Comparison of ENCODE assay signal across 10 mouse cellular contexts in the genomic region with DNA sequence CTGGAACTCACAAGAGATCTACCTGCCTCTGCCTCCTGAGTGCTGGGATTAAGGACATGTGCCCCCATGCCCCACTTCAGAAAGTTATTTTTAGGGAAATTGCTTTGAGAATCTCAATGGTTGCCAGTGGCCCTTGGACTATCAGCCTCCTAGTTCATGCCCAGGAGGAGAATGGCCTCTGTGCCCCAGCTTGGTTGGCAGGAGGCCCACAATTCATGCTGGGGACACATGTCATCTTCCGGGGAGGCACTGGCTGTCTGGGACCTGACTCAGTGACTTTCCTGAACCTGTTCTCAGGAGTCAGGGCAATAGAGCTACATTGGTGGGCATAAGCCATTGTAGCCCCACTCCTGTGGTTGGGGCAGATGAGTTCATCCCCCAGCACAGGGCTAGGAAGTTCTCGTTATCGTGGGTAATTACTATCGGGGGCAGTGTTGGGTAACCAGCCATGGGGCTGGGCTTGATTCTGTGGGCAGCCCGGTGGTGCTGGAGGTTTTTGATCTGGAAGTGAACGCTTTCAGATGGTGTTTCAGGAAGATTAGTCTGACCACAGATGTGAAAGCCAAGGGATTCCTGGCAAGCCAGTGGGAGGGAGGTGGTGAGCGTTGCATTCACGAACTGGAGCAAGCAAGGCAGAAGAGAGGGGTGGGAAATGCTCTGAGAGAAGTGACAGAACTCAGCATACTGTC. TPM values are rescaled to one million over a fixed set of nuclear protein-coding genes. Genes with fewer than 3 reads are reported as not detected.
DNase-seq lines count a peak whose midpoint lies in the region; ATAC-seq and TF ChIP-seq lines count a peak whose summit lies in the region.
"Had no signal": no experiment of that assay in that cellular context is flagged by ENCODE, and none has a peak within 500 bp of the region (broad histone marks: within the 10 kb centered on the region; RNA-seq: fewer than 3 reads in every experiment).

No protein-coding gene starts in this region.

- H3K36me3 ChIP-seq in liver, embryonic 14.5 days (replicated peaks; ENCODE audit: control insufficient read depth, insufficient read depth, low read depth), result no peaks in the 10 kb centered on the region
- H3K36me3 ChIP-seq: embryonic facial prominence, embryonic 13.5 days had no signal

- peak overlapping the region; percentile 58 for H3K4me2 ChIP-seq in liver, embryonic 14.5 days (ENCODE audit: low read depth)
- H3K4me2 ChIP-seq: embryonic facial prominence, embryonic 13.5 days had no signal

- no peaks in the 10 kb centered on the region for H3K9me3 ChIP-seq in liver, embryonic 14.5 days (ENCODE audit: control insufficient read depth, low read length)
- H3K9me3 ChIP-seq: embryonic facial prominence, embryonic 13.5 days had no signal

- peaks cover 50 to 60% of the 10 kb centered on the region in 2 experiments for H3K4me1 ChIP-seq in liver, embryonic 14.5 days (replicated peaks; ENCODE audit: control insufficient read depth in 2 of 2, insufficient read depth in 2 of 2, low read length in 1 of 2)

- H3K4me3 ChIP-seq in liver, embryonic 14.5 days (ENCODE audit: insufficient read depth in 1 of 2, low read depth in 2 of 2, low read length in 2 of 2), result no peak overlapping the region; a peak in 1 of 4 replicates
- H3K4me3 ChIP-seq: embryonic facial prominence, embryonic 13.5 days had no signal

- no peak for TF ChIP-seq CTCF in liver, embryonic 14.5 days (IDR thresholded peaks at IDR 0.05; ENCODE audit: low read depth)

- H3K27me3 ChIP-seq in liver, embryonic 14.5 days (ENCODE audit: control insufficient read depth, insufficient read depth, low read length), result no peaks in the 10 kb centered on the region; the same call in 1 of the 2 replicates
- H3K27me3 ChIP-seq: embryonic facial prominence, embryonic 13.5 days had no signal

- peak overlapping the region; percentile 49 for H3K9ac ChIP-seq in liver, embryonic 14.5 days (replicated peaks)
- H3K9ac ChIP-seq: embryonic facial prominence, embryonic 13.5 days had no signal

- peak; percentile 7; the same call in 1 of the 2 replicates for ATAC-seq in liver, embryonic 14.5 days (ENCODE audit: insufficient read depth)

- TF ChIP-seq EP300 in liver, embryonic 14.5 days (IDR thresholded peaks at IDR 0.05; ENCODE audit: low read depth), result no peak

- H3K27ac ChIP-seq in liver, embryonic 14.5 days, result peak overlapping the region; percentile 73
- H3K27ac ChIP-seq: embryonic facial prominence, embryonic 13.5 days had no signal

- WGBS in liver, embryonic 14.5 days (ENCODE audit: insufficient replicate concordance), result 13% methylated on average over 8 of the region's 8 CpGs

- DNase-seq in heart, adult 11 months, result peak; percentile 88
- DNase-seq in heart, adult 8-10 months (ENCODE audit: low spot score), result no peak
- peak; percentile 48 for DNase-seq in 3T3-L1 (ENCODE audit: low read depth, low spot score)
- peak; percentile 14 for DNase-seq in brain, adult 2 months (ENCODE audit: low read depth, low spot score)
- no peak for DNase-seq in liver, embryonic 14.5 days (ENCODE audit: low read depth in 3 of 3, low spot score in 3 of 3)
- DNase-seq in right cerebral cortex, postnatal 25 days, result no peak
- no peak for DNase-seq in lung, adult 18-20 months
- DNase-seq in gastrocnemius, postnatal 14 days, result no peak
- DNase-seq: cerebellum, adult 11-12 months had no signal

- intact Hi-C loops in gastrocnemius, postnatal 14 days (cut with DNase I; ENCODE audit: low total_unique reads), result no loop called here

RNA-seq across cellular contexts. Expression of gene Slc30a1, which starts 25.5 kb away (rescaled TPM):
- 10 to 100 TPM; 16.2 to 19.5 (median 16.6) TPM for total RNA-seq in heart, adult 8-10 months (2022)
- polyA plus RNA-seq in liver, embryonic 14.5 days (2012; rRNA removed), result 3.8 and 5.9 TPM in 2 replicates
- polyA plus RNA-seq in liver, embryonic 14.5 days (2014; fragmentation: Nextera tagmentation; extraction: Ambion mirVana), result 2.1 and 3.2 TPM in 2 replicates
- 1 to 10 TPM; 8.0 to 8.1 TPM for total RNA-seq in gastrocnemius, postnatal 14 days (2021)

RNA-seq across cellular contexts. Expression of gene Nek2, which starts 59.8 kb away (rescaled TPM):
- total RNA-seq in heart, adult 8-10 months (2022), result under 1 TPM in 3 of 4 experiments, not detected in 1; 0.11 to 0.52 (median 0.31) TPM
- 11.2 and 14.4 TPM in 2 replicates for polyA plus RNA-seq in liver, embryonic 14.5 days (2012; rRNA removed)
- polyA plus RNA-seq in liver, embryonic 14.5 days (2014; fragmentation: Nextera tagmentation; extraction: Ambion mirVana), result 28.8 and 33.0 TPM in 2 replicates
- 1 to 10 TPM; 1.6 TPM for total RNA-seq in gastrocnemius, postnatal 14 days (2021)

Comparison
In these comparisons a context has a peak if more than half of its experiments do, and no peak if none do; other contexts are left out.
1. DNase-seq: peak in heart, adult 11 months (single experiment), 3T3-L1 (single experiment) and brain, adult 2 months (single experiment); none in heart, adult 8-10 months (single experiment), liver, embryonic 14.5 days (0 of 3), right cerebral cortex, postnatal 25 days (single experiment), lung, adult 18-20 months (0 of 2) and gastrocnemius, postnatal 14 days (single experiment).